Mouse (Mus musculus) erythroblast, embryonic 14.5 days (primary cell): ENCODE data around the gene Il9r. TPM values are rescaled to one million over a fixed set of nuclear protein-coding genes. Genes with fewer than 3 reads are reported as not detected.

Experiments used
- H3K27me3 ChIP-seq: 2 replicates; pipeline ENCODE4 v1.6.1; 2012; ENCODE audit warnings: inconsistent platforms; ENCODE audit not compliant: control insufficient read depth
- H3K36me3 ChIP-seq: 2 replicates; pipeline ENCODE4 v1.6.1; 2012; ENCODE audit warnings: mild to moderate bottlenecking, inconsistent platforms; ENCODE audit not compliant: control insufficient read depth
- H3K4me1 ChIP-seq: 2 replicates; pipeline ENCODE4 v1.6.1; 2012; ENCODE audit warnings: inconsistent platforms; ENCODE audit not compliant: control insufficient read depth
- H3K4me3 ChIP-seq: replicated peaks from 2 replicates; pipeline ENCODE3; 2012; ENCODE audit warnings: moderate library complexity, mild to moderate bottlenecking, inconsistent platforms
- H3K9me3 ChIP-seq: 2 replicates; pipeline ENCODE4 v1.6.1; 2012; ENCODE audit warnings: low read length, inconsistent platforms, mixed read lengths; ENCODE audit not compliant: control insufficient read depth
- GATA1 ChIP-seq: IDR thresholded peaks from 2 replicates; pipeline ENCODE4 v1.6.1; 2012; ENCODE audit warnings: low read length, inconsistent platforms, mixed read lengths
- TAL1 ChIP-seq: IDR thresholded peaks from 3 replicates; pipeline ENCODE4 v1.6.1; 2012; ENCODE audit warnings: low read length, inconsistent platforms, mixed read lengths
- polyA plus RNA-seq: library from polyadenylated mRNA; stranded (reverse); fragments of >175 nt; gene quantifications from 2 replicates; pipeline ENCODE4 v1.2.3, GENCODE M21; 2012

The Il9r gene
- polyA plus RNA-seq, 1 experiment = not detected

DNA sequence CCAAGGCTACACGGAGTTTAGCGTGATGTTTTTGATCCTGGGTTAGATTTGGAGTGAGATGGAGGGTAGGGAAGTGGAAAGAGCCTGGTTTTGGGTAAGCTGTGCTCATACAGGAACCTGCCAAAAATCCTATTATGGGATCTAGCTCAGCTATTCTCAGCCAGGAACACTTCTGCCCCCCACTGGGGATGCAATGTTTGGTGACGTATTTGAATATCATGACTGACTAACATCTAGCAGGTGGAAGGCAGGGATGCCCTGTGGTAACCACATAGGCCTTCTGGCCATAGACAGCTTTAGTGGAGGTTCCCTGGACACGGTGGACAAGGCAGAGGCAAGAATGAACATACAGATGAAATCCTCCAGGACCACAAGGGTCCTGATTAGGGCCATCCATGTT is 30.1 kb upstream of the Il9r start:
- no peak for TF ChIP-seq GATA1
- no peak for TF ChIP-seq TAL1
- Histone ChIP-seq H3K4me3 (no peak overlapping the region), H3K36me3 (peaks cover 81% of the 10 kb centered on the region), H3K9me3 (no peaks in the 10 kb centered on the region), H3K27me3 (peaks cover 8% of the 10 kb centered on the region), H3K4me1 (peaks cover 64% of the 10 kb centered on the region)

DNA sequence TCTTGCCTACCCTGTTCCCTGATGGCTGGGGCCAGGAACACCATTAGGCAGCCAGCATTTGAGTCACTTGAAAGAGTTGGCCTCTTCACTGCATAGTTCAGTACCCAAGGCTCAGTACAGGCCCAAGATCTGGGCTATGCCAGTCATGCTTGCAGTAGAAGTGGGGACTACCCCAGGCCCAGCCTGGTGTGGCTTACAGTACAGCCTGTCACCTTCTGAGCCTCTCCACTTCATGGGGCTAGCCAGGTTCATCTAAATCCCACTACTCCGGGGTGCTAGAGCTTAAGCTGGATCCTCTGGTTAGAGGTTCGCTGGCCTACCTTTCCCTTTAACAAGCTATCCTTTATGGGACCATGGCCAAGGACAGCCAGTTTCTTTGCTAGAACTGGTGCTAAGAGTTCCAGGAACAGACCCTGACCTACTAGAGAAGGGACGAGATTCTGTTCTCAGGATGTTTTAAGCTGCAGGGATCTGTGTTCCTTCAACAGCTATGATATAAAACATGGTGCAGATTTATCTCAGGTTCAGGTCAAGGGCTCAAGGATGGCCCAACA is 28.3 kb upstream of the Il9r start:
- peaks cover 65% of the 10 kb centered on the region for H3K4me1 ChIP-seq
- H3K4me3 ChIP-seq = peak overlapping the region; percentile 79
- peaks cover 27% of the 10 kb centered on the region for H3K27me3 ChIP-seq
- no peak for TF ChIP-seq TAL1
- TF ChIP-seq GATA1 = no peak
- peaks cover 63% of the 10 kb centered on the region for H3K36me3 ChIP-seq
- peaks cover 4% of the 10 kb centered on the region for H3K9me3 ChIP-seq

DNA sequence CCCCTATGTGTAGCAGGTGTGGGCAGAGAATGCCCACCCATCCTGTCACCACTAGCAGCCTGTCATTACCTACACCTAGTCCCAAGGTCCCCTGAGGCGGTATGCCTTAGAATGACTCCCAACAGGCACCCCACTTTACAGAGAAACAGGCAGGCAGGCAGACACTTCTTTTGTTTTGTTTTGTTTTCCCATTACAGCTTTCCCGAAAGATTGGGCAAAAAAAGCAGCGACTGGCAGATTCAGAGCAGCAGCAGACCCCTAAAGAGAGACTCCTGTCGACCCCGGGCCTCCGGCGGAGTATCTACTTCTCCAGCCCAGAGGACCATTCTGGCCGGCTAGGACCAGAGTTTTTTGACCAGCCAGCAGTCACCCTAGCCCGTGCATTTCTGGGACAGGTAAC is 27.5 kb upstream of the Il9r start:
- Histone ChIP-seq H3K4me3 (peak overlapping the region; percentile 79), H3K9me3 (peaks cover 12% of the 10 kb centered on the region), H3K36me3 (peaks cover 55% of the 10 kb centered on the region), H3K4me1 (peaks cover 67% of the 10 kb centered on the region), H3K27me3 (peaks cover 35% of the 10 kb centered on the region)
- no peak for TF ChIP-seq TAL1
- TF ChIP-seq GATA1 = no peak

DNA sequence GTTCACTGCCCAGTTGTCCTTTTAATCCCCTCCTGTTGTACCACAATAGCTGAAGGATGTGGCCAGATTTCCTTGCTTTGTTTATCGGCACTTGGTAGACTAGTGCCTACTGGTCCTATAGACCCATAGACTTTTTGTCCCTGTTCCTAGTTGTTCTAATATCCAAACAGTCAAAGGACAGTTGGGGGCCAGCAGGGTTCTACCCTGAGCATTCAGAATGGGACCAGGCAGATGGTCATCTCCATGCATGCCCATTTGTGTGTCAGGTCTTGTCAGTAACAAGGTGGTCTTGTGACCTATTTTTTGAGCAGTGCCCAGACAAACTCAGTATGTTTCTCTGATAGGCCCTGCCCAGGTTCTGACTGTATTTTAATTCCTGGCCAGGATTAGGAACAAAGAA is 27.0 kb upstream of the Il9r start:
- peaks cover 40% of the 10 kb centered on the region for H3K27me3 ChIP-seq
- H3K9me3 ChIP-seq = peaks cover 16% of the 10 kb centered on the region
- H3K4me3 ChIP-seq = peak overlapping the region; percentile 79
- H3K36me3 ChIP-seq = peaks cover 49% of the 10 kb centered on the region
- peaks cover 72% of the 10 kb centered on the region for H3K4me1 ChIP-seq
- TF ChIP-seq TAL1 = no peak
- no peak for TF ChIP-seq GATA1

DNA sequence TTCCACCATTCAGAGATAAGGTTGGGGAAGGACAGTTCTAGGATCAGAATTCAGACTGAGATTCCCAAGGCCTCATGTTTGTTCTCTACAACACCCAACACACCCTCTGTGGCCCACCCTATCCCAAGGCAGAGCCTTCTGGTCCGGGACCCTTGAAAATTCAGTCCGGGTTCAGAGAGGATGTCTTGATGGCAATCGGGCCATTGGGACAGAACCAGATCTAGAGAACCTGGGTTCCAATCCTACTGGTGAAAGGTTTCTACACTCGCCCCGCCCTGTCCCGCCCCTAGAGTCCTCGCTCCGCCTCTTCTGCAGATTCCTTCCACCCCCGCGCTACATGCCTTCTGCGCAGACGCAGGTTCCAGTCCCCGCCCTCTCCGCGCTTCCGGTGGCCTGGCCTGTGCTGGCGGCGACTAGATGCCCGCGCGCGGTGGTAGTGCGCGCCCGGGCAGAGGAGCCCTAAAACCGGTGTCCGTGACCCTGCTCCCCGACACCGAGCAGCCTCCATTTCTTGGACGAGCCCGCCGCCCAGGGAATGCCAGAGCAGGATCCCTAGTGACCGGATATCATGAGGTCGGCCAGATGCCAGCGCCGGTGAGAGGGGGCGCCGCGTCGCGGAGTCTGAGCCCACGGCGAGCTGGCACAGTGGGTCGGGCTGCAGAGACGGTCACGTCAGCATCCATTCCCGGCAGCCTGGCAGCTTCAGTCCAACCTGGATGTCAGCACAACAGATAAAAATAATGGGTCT is 26.2 kb upstream of the Il9r start, which contains the start of gene Mpg:
Gene Mpg, plus strand, starts transcription at position 382 of the 748 bp plus-strand sequence.
- Histone ChIP-seq H3K9me3 (peaks cover 21% of the 10 kb centered on the region), H3K4me3 (peak within 1 kb of the TSS; percentile 79), H3K27me3 (peaks cover 48% of the 10 kb centered on the region), H3K4me1 (peaks cover 79% of the 10 kb centered on the region), H3K36me3 (peaks cover 42% of the 10 kb centered on the region)
- TF ChIP-seq GATA1 (no peak), TAL1 (no peak)

DNA sequence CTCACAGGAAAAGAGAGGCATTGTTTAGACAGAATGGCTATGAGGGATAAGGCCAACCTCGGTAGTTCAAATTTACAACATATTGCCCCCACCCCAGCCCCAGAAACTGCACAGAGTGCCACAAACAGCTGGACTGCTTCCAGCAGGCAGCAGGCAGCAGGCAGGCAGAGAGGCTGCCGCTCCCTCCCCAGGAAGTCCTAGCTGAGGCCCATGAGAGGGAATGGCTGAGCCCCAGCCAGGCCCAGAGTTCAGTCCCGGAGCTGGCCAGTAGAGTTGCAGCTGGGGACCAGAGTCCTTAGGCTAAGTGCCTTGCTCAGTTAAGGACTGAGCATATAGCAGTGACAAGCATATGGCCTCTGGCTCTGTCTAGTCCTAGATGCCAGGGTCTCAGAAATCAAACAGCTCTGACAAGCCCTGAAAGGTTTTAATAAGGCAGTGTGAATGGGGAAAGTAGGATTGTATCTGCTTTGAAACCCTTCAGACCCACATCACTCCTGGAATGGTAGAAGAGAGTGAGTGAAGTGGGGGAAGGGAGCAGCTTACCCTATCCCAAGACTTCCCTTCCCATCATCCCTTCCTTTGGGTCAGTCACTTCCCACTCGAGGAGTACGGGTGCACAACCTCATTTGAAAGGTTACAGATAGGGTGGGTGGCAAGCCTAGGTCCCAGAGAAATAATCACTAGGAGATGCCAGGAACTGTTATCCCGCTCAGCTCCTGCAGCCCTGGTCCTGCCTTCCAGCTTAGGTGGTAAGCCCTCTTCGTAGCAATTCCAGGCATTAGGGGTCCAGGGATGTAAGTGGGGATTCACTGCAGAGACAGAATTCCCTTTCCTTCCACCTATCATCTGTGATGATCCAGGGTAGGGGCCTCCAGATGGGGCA is 25.4 kb upstream of the Il9r start:
- peak overlapping the region; percentile 79 for H3K4me3 ChIP-seq
- peaks cover 56% of the 10 kb centered on the region for H3K27me3 ChIP-seq
- peaks cover 26% of the 10 kb centered on the region for H3K9me3 ChIP-seq
- H3K36me3 ChIP-seq = peaks cover 34% of the 10 kb centered on the region
- peaks cover 80% of the 10 kb centered on the region for H3K4me1 ChIP-seq
- TF ChIP-seq TAL1 (no peak), GATA1 (no peak)

DNA sequence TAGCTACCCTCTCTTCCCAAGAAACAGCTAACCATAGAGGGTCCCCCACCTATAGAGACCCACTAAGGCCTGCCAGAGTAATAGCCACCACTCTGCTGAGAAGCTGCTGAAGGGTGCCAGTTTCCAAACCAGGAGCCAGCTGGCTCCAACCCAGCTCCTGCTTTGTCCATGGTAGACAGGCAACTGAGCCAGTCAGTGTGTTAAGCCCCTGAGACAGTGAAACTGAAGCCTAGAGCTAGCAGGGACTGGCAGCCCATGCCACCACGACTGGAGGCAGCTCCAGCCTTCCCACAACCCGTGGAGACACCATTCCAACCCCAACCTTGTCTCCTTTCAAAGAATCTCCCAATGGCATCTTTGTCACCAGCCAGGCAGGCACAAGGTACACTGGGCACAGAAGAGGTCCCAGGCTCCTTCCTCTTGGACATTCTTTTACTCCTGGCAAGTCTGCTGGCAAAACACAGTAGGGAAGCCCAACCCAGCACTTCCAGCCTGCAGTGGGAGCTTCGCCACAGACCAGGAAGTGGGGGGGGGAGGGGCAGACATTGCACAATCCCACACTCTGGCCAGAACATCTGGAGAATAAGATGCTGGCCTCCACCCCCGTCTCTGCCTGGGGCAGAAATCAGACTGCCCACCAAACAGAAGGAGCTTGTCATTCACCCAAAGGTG is 24.5 kb upstream of the Il9r start:
- peaks cover 26% of the 10 kb centered on the region for H3K9me3 ChIP-seq
- peaks cover 25% of the 10 kb centered on the region for H3K36me3 ChIP-seq
- H3K27me3 ChIP-seq = peaks cover 65% of the 10 kb centered on the region
- peaks cover 72% of the 10 kb centered on the region for H3K4me1 ChIP-seq
- TF ChIP-seq TAL1 (no peak), GATA1 (no peak)
- no peak overlapping the region for H3K4me3 ChIP-seq

DNA sequence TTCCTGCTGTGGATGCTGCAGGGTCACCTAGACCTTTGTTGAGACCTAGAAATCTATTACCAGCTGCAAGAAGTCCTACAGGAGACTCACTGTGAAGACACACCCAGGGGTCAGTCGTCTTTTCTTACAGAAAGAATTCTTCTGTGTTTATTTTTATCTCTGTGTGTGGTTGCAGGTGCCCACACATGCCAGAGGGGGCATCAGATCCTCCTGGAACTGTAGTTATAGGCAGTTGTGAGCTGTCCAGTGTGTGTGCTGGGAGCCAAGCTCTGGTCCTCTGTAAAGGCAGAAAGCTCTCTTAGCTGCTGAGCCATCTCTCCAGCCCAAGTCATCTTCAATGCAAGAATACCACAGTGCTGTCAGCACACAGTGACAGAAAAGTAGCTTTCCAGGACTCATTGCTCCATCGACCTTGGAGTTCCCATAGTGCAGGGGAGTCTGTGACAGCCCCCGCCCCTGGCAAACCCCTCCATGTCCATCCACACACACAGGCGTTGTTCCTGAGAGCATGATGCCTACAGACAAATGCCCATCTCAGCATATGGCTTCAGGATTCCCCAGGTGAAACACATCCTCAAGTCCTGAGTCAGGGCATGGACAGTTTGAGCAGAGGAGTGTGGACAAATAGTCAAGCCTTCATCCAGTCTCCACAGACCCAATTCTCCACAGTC is 23.4 kb upstream of the Il9r start:
- Histone ChIP-seq H3K4me1 (peaks cover 66% of the 10 kb centered on the region), H3K4me3 (no peak overlapping the region), H3K27me3 (peaks cover 76% of the 10 kb centered on the region)

More for the DNA sequence above, 23.4 kb upstream of the Il9r start:
- peaks cover 13% of the 10 kb centered on the region for H3K36me3 ChIP-seq
- TF ChIP-seq GATA1 (no peak), TAL1 (no peak)
- peaks cover 26% of the 10 kb centered on the region for H3K9me3 ChIP-seq
